Mouse (Mus musculus): ENCODE results near the gene Midn. TPM values are rescaled to one million over a fixed set of nuclear protein-coding genes. Genes with fewer than 3 reads are reported as not detected.

Gene Midn
- polyA plus RNA-seq, 1 experiment from 2014 or later, result 25.7 TPM

DNA sequence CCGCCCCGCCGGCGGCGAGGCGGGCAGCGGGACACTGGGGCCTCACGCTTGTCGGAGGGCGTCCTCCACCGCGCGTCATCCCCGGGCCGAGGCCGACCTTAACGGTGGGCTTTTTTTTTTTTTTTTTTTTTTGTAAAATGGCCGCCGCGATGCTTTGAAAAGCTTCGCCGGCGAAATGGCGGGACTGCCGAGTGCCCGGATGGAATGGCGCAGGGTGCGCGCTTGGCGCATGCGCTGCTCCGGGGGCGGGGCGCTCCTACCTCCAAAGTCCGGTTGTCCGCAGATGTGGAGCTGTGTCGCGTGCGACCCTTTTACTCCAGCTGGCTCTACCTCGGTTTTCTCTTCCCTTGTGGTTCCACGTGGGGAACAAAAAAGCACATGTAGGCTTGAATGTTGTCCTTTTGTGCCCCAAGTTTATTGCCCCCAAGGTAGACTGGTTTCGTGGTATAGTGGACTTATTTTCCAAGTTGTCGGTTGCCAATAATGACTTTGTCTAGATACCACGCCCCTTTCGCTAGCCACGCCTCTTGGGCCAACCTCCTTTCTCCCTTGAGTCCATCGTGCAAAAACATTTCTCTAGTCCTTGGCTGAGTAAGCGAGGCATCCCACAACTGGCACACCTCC lies 20.1 kb downstream of the Midn start:
- Histone ChIP-seq H3K4me1 (peaks cover 73% of the 10 kb centered on the region), H3K4me2 (peak overlapping the region; percentile 78)
- ATAC-seq (ENCODE audit: insufficient number of reproducible peaks, insufficient read depth, low FRiP score, low TSS enrichment, low read depth), result peak; percentile 17

GRCm38 (mm10) chr10:80169070-80169469 lies 21.0 kb downstream of the Midn start:
- Histone ChIP-seq H3K36me3 (peaks cover 28% of the 10 kb centered on the region), H3K9me3 (no peaks in the 10 kb centered on the region), H3K27me3 (no peaks in the 10 kb centered on the region), H3K9ac (peak overlapping the region; percentile 98), H3K4me1 (peaks cover 66% of the 10 kb centered on the region), H3K4me3 (peak overlapping the region; percentile 87), H3K4me2 (peak overlapping the region; percentile 78), H3K27ac (peak overlapping the region; percentile 99; the same call in 1 of the 2 replicates)
- ATAC-seq (ENCODE audit: insufficient number of reproducible peaks, insufficient read depth, low FRiP score, low TSS enrichment, low read depth), result no peak
- 66% methylated on average over 1 of the region's 1 CpGs for WGBS

More for the DNA sequence above, 20.1 kb downstream of the Midn start:
- H3K27ac ChIP-seq, result peak overlapping the region; percentile 99
- WGBS, result under 1% methylated on average over 48 of the region's 48 CpGs
- no peaks in the 10 kb centered on the region for H3K9me3 ChIP-seq
- H3K27me3 ChIP-seq, result no peaks in the 10 kb centered on the region
- H3K36me3 ChIP-seq, result peaks cover 28% of the 10 kb centered on the region
- peak overlapping the region; percentile 98 for H3K9ac ChIP-seq
- H3K4me3 ChIP-seq, result peak overlapping the region; percentile 87

GRCm38 (mm10) chr10:80169651-80170050 lies 21.6 kb downstream of the Midn start:
- H3K9ac ChIP-seq, result no peak overlapping the region
- peaks cover 61% of the 10 kb centered on the region for H3K4me1 ChIP-seq
- H3K4me3 ChIP-seq, result no peak overlapping the region
- H3K4me2 ChIP-seq, result 0 out of 2 replicates have a peak overlapping the region, but pooled peaks have one; percentile 78
- H3K27ac ChIP-seq, result no peak overlapping the region; the same call in 1 of the 2 replicates
- H3K9me3 ChIP-seq, result no peaks in the 10 kb centered on the region
- H3K27me3 ChIP-seq, result no peaks in the 10 kb centered on the region
- H3K36me3 ChIP-seq, result peaks cover 28% of the 10 kb centered on the region
- ATAC-seq (ENCODE audit: insufficient number of reproducible peaks, insufficient read depth, low FRiP score, low TSS enrichment, low read depth), result no peak
- WGBS, result 92% methylated on average over 7 of the region's 7 CpGs

DNA sequence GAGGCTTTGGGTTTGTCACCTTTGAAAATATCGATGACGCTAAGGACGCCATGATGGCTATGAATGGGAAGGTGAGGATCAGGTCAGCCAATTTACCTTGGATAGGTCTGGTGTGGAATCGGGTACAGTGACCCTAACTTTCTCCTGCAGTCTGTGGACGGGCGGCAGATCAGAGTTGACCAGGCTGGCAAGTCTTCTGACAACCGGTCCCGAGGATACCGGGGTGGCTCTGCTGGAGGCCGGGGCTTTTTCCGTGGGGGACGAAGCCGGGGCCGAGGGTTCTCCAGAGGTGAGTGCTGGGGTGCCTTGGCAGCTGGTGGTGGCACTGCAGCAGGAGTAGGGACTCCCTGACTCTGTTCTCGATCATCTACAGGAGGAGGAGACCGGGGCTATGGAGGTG lies 22.0 kb downstream of the Midn start:
- H3K36me3 ChIP-seq, result peaks cover 28% of the 10 kb centered on the region
- no peaks in the 10 kb centered on the region for H3K9me3 ChIP-seq
- 94% methylated on average over 16 of the region's 16 CpGs for WGBS
- H3K4me2 ChIP-seq, result no peak overlapping the region
- no peak overlapping the region; the same call in 1 of the 2 replicates for H3K27ac ChIP-seq
- ATAC-seq (ENCODE audit: insufficient number of reproducible peaks, insufficient read depth, low FRiP score, low TSS enrichment, low read depth), result no peak
- H3K27me3 ChIP-seq, result no peaks in the 10 kb centered on the region
- H3K4me1 ChIP-seq, result peaks cover 57% of the 10 kb centered on the region
- no peak overlapping the region; the same call in 1 of the 2 replicates for H3K9ac ChIP-seq
- no peak overlapping the region for H3K4me3 ChIP-seq

DNA sequence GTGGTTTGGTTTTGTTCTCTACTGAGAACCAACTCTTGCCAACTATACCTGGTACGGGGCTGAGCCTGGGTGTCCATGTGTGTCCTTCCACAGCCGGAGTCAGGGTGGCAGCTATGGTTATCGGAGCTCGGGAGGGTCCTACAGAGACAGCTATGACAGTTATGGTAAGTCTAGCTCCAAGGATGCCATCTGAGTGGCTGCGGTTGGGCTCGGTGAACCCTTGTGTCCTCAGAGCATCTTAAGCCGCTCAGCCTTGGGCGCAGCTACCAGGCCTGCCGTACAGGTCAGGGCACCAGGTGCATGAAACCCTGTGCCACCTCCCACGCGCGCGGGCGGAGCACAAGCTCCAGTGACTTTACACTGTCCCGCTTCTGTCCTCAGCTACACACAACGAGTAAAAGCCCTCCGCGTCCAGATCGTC lies 22.5 kb downstream of the Midn start:
- Histone ChIP-seq H3K27me3 (no peaks in the 10 kb centered on the region), H3K4me1 (peaks cover 51% of the 10 kb centered on the region), H3K4me3 (no peak overlapping the region), H3K9ac (no peak overlapping the region), H3K4me2 (no peak overlapping the region), H3K36me3 (peaks cover 28% of the 10 kb centered on the region), H3K9me3 (no peaks in the 10 kb centered on the region), H3K27ac (no peak overlapping the region)
- no peak for ATAC-seq (ENCODE audit: insufficient number of reproducible peaks, insufficient read depth, low FRiP score, low TSS enrichment, low read depth)
- 95% methylated on average over 19 of the region's 19 CpGs for WGBS

- no peak overlapping the region for H3K9ac ChIP-seq
- H3K4me1 ChIP-seq, result peaks cover 46% of the 10 kb centered on the region
- 0 out of 2 replicates have a peak overlapping the region, but pooled peaks have one; percentile 5 for H3K27ac ChIP-seq
- peaks cover 28% of the 10 kb centered on the region for H3K36me3 ChIP-seq
- no peak for ATAC-seq (ENCODE audit: insufficient number of reproducible peaks, insufficient read depth, low FRiP score, low TSS enrichment, low read depth)
- no peak overlapping the region for H3K4me3 ChIP-seq
- H3K27me3 ChIP-seq, result no peaks in the 10 kb centered on the region
- H3K4me2 ChIP-seq, result no peak overlapping the region
- 94% methylated on average over 15 of the region's 15 CpGs for WGBS
- H3K9me3 ChIP-seq, result no peaks in the 10 kb centered on the region
Observed at GRCm38 (mm10) chr10:80171252-80171651, 23.2 kb downstream of the Midn start.

- Histone ChIP-seq H3K9me3 (no peaks in the 10 kb centered on the region), H3K4me3 (peak overlapping the region; percentile 58; the same call in 1 of the 2 replicates), H3K36me3 (peaks cover 28% of the 10 kb centered on the region), H3K27me3 (no peaks in the 10 kb centered on the region), H3K4me2 (peak overlapping the region; percentile 70), H3K4me1 (peaks cover 41% of the 10 kb centered on the region), H3K27ac (peak overlapping the region; percentile 78), H3K9ac (peak overlapping the region; percentile 71; the same call in 1 of the 2 replicates)
- no peak for ATAC-seq (ENCODE audit: insufficient number of reproducible peaks, insufficient read depth, low FRiP score, low TSS enrichment, low read depth)
- 86% methylated on average over 45 of the region's 45 CpGs for WGBS
Observed at GRCm38 (mm10) chr10:80171760-80172526, 23.9 kb downstream of the Midn start.

DNA sequence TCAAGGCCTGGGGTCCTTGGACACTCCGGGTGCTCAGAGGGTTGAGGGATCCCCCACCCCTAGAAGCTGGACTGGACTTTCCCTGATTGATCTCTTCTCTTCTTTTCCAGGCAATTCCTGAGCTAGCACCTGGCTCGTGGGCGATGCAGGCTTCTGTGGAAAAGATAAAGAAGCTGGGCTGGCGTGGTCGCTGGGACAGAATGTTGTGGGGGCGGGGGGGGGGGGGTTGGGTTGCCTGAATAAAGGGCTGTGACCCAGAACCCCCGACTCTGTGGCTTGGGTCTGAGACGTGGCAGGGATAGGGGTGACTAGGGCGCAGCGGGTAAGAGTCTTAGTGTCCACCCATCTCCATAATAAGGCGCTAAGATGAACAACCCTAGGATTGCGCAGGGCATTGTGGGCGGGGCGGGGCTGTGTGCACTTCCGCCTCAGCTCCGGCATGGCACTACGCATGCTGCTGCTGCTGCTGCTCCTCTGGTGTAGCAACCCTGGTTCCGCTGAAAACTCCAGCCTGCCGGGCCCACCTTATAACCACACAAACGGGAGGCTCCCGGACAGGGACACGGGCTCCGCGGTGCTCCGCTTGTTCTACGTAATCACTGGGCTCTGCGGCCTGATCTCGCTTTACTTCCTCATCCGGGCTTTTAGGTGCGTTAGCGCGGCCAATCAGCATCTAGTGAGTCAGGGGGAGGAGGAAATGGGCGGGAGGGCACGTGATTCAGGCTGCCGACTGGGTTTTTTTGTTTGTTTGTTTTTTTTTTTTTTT lies 24.6 kb downstream of the Midn start, which contains the start of gene 1600002K03Rik:
Gene 1600002K03Rik (plus strand): TSS at position 418 of the 766 bp plus-strand sequence.
- H3K4me3 ChIP-seq, result peak within 1 kb of the TSS; percentile 58
- H3K27me3 ChIP-seq, result no peaks in the 10 kb centered on the region
- H3K9me3 ChIP-seq, result no peaks in the 10 kb centered on the region
- H3K36me3 ChIP-seq, result peaks cover 28% of the 10 kb centered on the region
- 10% methylated on average over 35 of the region's 35 CpGs for WGBS
- ATAC-seq (ENCODE audit: insufficient number of reproducible peaks, insufficient read depth, low FRiP score, low TSS enrichment, low read depth), result peak; percentile 53; the same call in 1 of the 2 replicates
- peaks cover 38% of the 10 kb centered on the region for H3K4me1 ChIP-seq
- H3K9ac ChIP-seq, result peak within 1 kb of the TSS; percentile 71
- H3K4me2 ChIP-seq, result peak within 1 kb of the TSS; percentile 70
- H3K27ac ChIP-seq, result peak within 1 kb of the TSS; percentile 78

- 7% methylated on average over 11 of the region's 11 CpGs for WGBS
- no peaks in the 10 kb centered on the region for H3K27me3 ChIP-seq
- ATAC-seq (ENCODE audit: insufficient number of reproducible peaks, insufficient read depth, low FRiP score, low TSS enrichment, low read depth), result no peak
- peak overlapping the region; percentile 78 for H3K27ac ChIP-seq
- no peaks in the 10 kb centered on the region for H3K9me3 ChIP-seq
- peaks cover 28% of the 10 kb centered on the region for H3K36me3 ChIP-seq
- H3K4me2 ChIP-seq, result peak overlapping the region; percentile 70
- H3K4me3 ChIP-seq, result peak overlapping the region; percentile 58
- peaks cover 38% of the 10 kb centered on the region for H3K4me1 ChIP-seq
- H3K9ac ChIP-seq, result peak overlapping the region; percentile 71
Observed at GRCm38 (mm10) chr10:80173358-80173757, 25.3 kb downstream of the Midn start.

DNA sequence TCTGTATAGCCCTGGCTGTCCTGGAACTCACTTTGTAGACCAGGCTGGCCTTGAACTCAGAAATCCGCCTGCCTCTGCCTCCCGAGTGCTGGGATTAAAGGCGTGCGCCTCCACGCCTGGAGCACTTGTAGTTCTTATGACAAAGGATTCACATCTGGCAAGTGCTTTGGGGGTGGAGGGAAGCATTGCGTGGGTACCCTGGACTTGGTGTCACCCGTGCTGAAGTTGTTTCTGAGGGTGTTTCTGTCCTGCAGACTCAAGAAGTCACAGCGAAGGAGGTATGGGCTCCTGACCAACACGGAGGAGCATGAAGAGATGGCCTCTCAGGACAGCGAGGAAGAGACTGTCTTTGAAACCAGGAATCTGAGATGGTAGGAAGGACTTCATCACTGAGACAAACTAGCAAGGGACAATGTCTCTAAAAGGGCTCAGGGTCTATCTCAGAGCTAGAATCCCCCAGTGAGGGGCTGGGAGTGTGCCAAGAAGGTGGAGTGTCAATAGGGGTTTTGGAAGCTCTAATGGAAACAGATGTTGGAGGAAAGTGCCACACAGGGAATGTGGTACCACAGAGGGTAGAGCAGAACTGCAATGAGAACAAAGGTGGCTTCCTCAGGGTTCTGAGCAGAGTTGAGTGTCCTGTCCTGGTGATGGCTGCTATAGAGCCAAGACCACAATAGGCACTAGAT lies 26.0 kb downstream of the Midn start:
- Histone ChIP-seq H3K9ac (0 out of 2 replicates have a peak overlapping the region, but pooled peaks have one; percentile 21), H3K9me3 (no peaks in the 10 kb centered on the region), H3K27ac (peak overlapping the region; percentile 22; the same call in 1 of the 2 replicates), H3K4me2 (no peak overlapping the region), H3K4me1 (peaks cover 31% of the 10 kb centered on the region), H3K27me3 (no peaks in the 10 kb centered on the region), H3K36me3 (peaks cover 28% of the 10 kb centered on the region), H3K4me3 (no peak overlapping the region)
- 85% methylated on average over 10 of the region's 10 CpGs for WGBS
- ATAC-seq (ENCODE audit: insufficient number of reproducible peaks, insufficient read depth, low FRiP score, low TSS enrichment, low read depth), result no peak
